Mouse (Mus musculus) limb, embryonic 11.5 days (tissue): ENCODE results near the gene Etfa. TPM values are rescaled to one million over a fixed set of nuclear protein-coding genes. Genes with fewer than 3 reads are reported as not detected.

Source experiments
- ATAC-seq: fragments of 200-750 bp; cut with Nextera tagmentation; 2 replicates; pipeline ENCODE4 v1.8.0; 2017; ENCODE audit warnings: low read depth; ENCODE audit not compliant: insufficient number of reproducible peaks, low FRiP score, low TSS enrichment
- DNase-seq: peaks from one replicate; pipeline ENCODE4 v3.0.0-alpha.2; 2015; ENCODE audit warnings: low spot score
- H3K27ac ChIP-seq: fragments of 300-500 bp; sonication (generic); replicated peaks from 2 replicates; pipeline ENCODE4 v1.5.1; 2014; ENCODE audit warnings: low read depth, mild to moderate bottlenecking, low read length
- H3K27me3 ChIP-seq: fragments of 300-500 bp; sonication (generic); 2 replicates; pipeline ENCODE4 v1.6.1; 2014; ENCODE audit warnings: mild to moderate bottlenecking, low read length, mixed read lengths; ENCODE audit not compliant: control insufficient read depth, insufficient read depth
- H3K36me3 ChIP-seq: fragments of 300-500 bp; sonication (generic); 2 replicates; pipeline ENCODE4 v1.6.1; 2014; ENCODE audit warnings: mild to moderate bottlenecking, low read length, moderate library complexity, mixed read lengths; ENCODE audit not compliant: control insufficient read depth, insufficient read depth
- H3K4me1 ChIP-seq: fragments of 300-500 bp; sonication (generic); 2 replicates; pipeline ENCODE4 v1.6.1; 2014; ENCODE audit warnings: low read length, mixed read lengths; ENCODE audit not compliant: control insufficient read depth, insufficient read depth
- H3K4me2 ChIP-seq: fragments of 300-500 bp; sonication (generic); 2 replicates; pipeline ENCODE4 v1.6.1; 2014; ENCODE audit warnings: low read depth, mild to moderate bottlenecking, moderate library complexity; ENCODE audit not compliant: severe bottlenecking
- H3K4me3 ChIP-seq: fragments of 300-500 bp; sonication (generic); 2 replicates; pipeline ENCODE4 v1.5.1; 2014; ENCODE audit warnings: low read depth, low read length
- H3K9ac ChIP-seq: fragments of 300-500 bp; sonication (generic); 2 replicates; pipeline ENCODE4 v1.6.1; 2014; ENCODE audit warnings: mild to moderate bottlenecking, low read length
- H3K9me3 ChIP-seq: fragments of 300-500 bp; sonication (generic); 2 replicates; pipeline ENCODE4 v1.6.1; 2016; ENCODE audit warnings: low read length; ENCODE audit not compliant: control insufficient read depth
- WGBS: fragments of 180-500 bp; shearing (Covaris S2); extraction: QIAGEN DNeasy Blood & Tissue Kit; methylation state at CpG from one replicate; pipeline ENCODE4 v1.1.7; 2014; 5-methylcytosine and 5-hydroxymethylcytosine counted together
- polyA plus RNA-seq: library from polyadenylated mRNA; unstranded; fragments of >200 nt; fragmentation: Nextera tagmentation; extraction: Ambion mirVana; gene quantifications from 2 replicates; pipeline ENCODE4 v1.2.1, GENCODE M21; 2014

The Etfa gene
- polyA plus RNA-seq, 1 experiment from 2014 or later = 182 TPM

DNA sequence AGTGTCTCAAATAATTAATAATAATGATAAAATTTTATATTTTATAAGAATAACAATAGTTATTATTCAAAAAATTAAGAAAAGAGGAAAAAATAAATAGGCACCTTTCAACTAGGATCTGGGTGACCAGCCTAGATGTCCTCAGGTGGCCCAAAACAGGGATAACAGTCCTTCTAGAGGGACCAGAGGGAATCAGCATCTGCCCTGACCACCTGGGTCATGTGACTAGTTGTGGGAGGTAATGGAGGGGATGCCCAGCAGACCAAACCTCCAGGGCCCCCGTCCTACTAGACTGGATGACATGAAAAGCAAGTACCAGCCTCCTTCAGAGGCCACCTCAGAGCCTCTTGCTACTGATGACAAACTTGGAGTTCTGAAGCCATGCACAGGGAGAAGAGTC, 62.9 kb downstream of the Etfa start:
- Histone ChIP-seq H3K9me3 (no peaks in the 10 kb centered on the region), H3K4me3 (no peak overlapping the region), H3K9ac (no peak overlapping the region), H3K4me1 (0 out of 2 replicates have a peak, but pooled peaks cover 8% of the 10 kb centered on the region), H3K27ac (no peak overlapping the region), H3K4me2 (no peak overlapping the region), H3K27me3 (no peaks in the 10 kb centered on the region), H3K36me3 (no peaks in the 10 kb centered on the region)
- no peak for ATAC-seq
- no peak for DNase-seq
- WGBS = 77% methylated on average over 1 of the region's 1 CpGs

DNA sequence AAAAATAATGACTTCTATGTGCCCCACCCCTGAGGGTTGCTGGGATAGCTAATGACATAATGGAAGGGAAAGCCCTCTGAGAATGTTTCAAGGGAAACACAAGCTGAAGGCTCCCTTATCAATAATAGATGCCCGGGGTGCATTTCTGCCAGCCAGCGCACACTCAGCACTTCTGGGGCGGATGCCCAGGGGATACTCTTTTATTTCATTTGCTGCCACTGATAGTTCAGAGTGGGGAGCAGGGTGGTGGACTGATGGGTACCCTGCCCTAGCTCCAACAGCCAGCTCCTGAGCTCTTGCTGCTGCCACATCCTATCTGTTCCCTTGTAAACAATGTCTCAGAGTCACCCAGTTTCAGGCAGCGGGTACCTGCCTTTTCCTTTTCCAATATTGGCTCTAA, 64.5 kb downstream of the Etfa start:
- Histone ChIP-seq H3K4me2 (no peak overlapping the region), H3K27ac (no peak overlapping the region), H3K4me1 (0 out of 2 replicates have a peak, but pooled peaks cover 8% of the 10 kb centered on the region), H3K27me3 (no peaks in the 10 kb centered on the region), H3K9ac (no peak overlapping the region), H3K4me3 (no peak overlapping the region), H3K36me3 (no peaks in the 10 kb centered on the region), H3K9me3 (no peaks in the 10 kb centered on the region)
- ATAC-seq (no peak), DNase-seq (no peak)
- 89% methylated on average over 4 of the region's 4 CpGs for WGBS

DNA sequence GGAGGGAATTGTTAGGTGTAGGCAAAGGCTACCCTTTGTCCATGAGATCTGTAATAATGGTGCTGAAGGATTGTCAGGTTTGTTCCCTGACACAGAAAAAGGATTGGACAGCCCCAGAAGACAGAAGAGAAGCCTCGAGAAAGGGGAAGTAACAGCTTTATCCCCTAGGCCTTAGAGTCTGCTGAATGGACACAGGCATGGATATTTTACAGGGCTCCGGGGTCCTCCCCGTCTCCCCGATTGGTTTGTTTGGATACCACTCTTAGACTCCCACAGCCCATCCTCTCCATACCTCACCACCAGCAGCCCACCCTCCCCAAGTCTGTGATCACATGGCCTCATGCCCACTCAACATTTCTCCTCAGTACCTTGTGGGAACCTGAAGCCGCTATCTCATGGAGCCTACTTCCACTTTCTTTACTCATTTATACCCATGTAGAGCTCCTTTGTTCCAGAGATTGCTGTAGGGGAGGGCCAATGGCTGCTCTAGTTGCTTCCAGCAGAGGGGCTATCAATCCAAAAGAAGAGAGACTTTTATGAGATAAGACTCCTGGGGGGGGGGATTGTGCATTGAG, 72.8 kb downstream of the Etfa start:
- H3K9me3 ChIP-seq = no peaks in the 10 kb centered on the region
- H3K4me2 ChIP-seq = no peak overlapping the region
- no peak for DNase-seq
- H3K9ac ChIP-seq = no peak overlapping the region
- no peaks in the 10 kb centered on the region for H3K36me3 ChIP-seq
- H3K27me3 ChIP-seq = no peaks in the 10 kb centered on the region
- H3K4me3 ChIP-seq = no peak overlapping the region
- no peak overlapping the region for H3K27ac ChIP-seq
- H3K4me1 ChIP-seq = no peaks in the 10 kb centered on the region
- WGBS = 91% methylated on average over 5 of the region's 5 CpGs
- no peak for ATAC-seq

GRCm38 (mm10) chr9:55438433-55438832, 73.6 kb downstream of the Etfa start:
- H3K27me3 ChIP-seq = no peaks in the 10 kb centered on the region
- no peak overlapping the region for H3K4me3 ChIP-seq
- H3K27ac ChIP-seq = no peak overlapping the region
- H3K9ac ChIP-seq = no peak overlapping the region
- DNase-seq = no peak
- H3K4me2 ChIP-seq = no peak overlapping the region
- no peaks in the 10 kb centered on the region for H3K9me3 ChIP-seq
- 72% methylated on average over 3 of the region's 3 CpGs for WGBS
- no peaks in the 10 kb centered on the region for H3K4me1 ChIP-seq
- no peaks in the 10 kb centered on the region for H3K36me3 ChIP-seq
- ATAC-seq = no peak

DNA sequence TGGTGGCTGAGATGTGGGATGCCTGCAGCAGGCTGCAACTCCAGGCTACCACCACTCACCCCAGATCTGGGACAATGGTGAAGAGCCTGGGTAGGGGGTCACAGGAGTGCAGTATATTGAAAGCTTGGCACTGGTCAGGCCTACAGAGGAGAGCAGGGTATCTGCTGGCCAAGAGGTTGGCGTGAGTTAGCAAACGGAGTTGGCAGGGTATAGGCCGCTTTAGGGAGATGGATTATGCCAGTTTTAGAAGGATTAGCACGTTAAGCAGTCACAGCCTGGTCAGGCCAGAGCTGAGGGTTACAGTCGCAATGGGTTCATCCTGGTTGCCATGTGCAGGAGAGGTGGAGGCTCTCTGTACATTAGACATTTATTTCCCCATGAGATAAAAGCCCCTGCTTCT, 78.2 kb downstream of the Etfa start:
- DNase-seq (no peak), ATAC-seq (no peak)
- Histone ChIP-seq H3K4me3 (no peak overlapping the region), H3K4me1 (peaks cover 8% of the 10 kb centered on the region; the same call in 1 of the 2 replicates), H3K9me3 (no peaks in the 10 kb centered on the region), H3K27ac (no peak overlapping the region), H3K9ac (no peak overlapping the region), H3K27me3 (no peaks in the 10 kb centered on the region), H3K4me2 (no peak overlapping the region), H3K36me3 (no peaks in the 10 kb centered on the region)
- WGBS = 88% methylated on average over 5 of the region's 5 CpGs

DNA sequence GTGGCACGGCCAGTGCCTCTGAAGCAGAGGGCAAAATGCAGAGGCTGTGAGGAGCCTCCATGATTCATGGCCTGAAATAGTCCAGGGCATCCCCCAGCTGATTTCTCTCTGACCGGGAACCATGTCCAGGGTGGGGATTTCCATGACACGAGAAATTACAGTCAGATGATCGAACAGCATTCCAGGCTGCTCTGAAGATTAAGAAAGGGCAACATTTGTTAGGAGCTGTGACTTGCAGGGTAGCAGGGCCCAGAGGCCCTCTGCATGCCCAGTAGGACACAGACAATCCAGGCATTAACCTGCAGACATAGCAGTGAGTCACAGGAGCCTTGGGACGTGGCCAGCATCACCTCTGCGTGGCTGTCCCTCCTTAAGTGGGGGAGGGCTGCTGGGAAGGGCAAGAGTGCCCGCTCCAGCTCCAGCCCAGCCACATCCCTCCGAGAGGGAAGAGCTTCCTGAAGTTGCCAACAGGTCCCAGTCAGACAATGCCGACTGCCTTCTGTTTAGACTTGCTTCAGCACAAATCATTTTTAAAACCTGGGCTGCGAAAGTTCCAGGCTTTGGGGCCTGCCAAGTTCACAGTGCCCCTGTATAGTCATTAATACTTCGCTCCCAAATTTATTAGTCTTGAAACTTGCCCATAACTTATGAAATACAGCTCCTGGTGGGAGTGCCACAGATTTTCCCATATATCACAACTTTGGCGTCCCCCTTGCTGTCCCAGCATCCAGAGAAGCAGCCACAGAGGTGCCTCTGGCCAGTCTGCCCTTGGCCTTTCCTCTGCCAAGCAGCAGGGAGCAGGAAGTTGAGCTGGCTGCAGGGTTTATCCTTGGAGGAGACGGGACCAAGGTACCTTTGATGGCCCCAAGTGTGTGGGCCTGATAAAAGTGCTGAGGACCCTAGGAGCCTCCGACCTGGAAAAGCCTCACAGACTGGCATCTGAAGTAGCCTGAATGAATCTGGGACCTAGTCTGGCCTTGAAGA, 79.4 kb downstream of the Etfa start:
- Histone ChIP-seq H3K36me3 (no peaks in the 10 kb centered on the region), H3K9me3 (no peaks in the 10 kb centered on the region), H3K27me3 (no peaks in the 10 kb centered on the region), H3K4me2 (no peak overlapping the region), H3K4me3 (no peak overlapping the region), H3K4me1 (peaks cover 11% of the 10 kb centered on the region; the same call in 1 of the 2 replicates), H3K27ac (no peak overlapping the region), H3K9ac (0 out of 2 replicates have a peak overlapping the region, but pooled peaks have one; percentile 7)
- ATAC-seq = no peak
- no peak for DNase-seq
- WGBS = 69% methylated on average over 14 of the region's 14 CpGs

GRCm38 (mm10) chr9:55430133-55430532, 81.9 kb downstream of the Etfa start:
- ATAC-seq (no peak), DNase-seq (peak; percentile 69)
- 16% methylated on average over 20 of the region's 20 CpGs for WGBS
- H3K27me3 ChIP-seq = no peaks in the 10 kb centered on the region
- H3K27ac ChIP-seq = no peak overlapping the region
- H3K4me1 ChIP-seq = peaks cover 11% of the 10 kb centered on the region; the same call in 1 of the 2 replicates
- H3K9ac ChIP-seq = peak overlapping the region; percentile 32
- peak overlapping the region; percentile 34 for H3K4me2 ChIP-seq
- no peak overlapping the region for H3K4me3 ChIP-seq
- no peaks in the 10 kb centered on the region for H3K36me3 ChIP-seq
- H3K9me3 ChIP-seq = no peaks in the 10 kb centered on the region

GRCm38 (mm10) chr9:55429242-55429975, 82.6 kb downstream of the Etfa start:
- Histone ChIP-seq H3K4me3 (no peak overlapping the region), H3K4me1 (peaks cover 11% of the 10 kb centered on the region; the same call in 1 of the 2 replicates), H3K36me3 (no peaks in the 10 kb centered on the region), H3K9ac (peak overlapping the region; percentile 32; the same call in 1 of the 2 replicates), H3K27ac (no peak overlapping the region), H3K9me3 (no peaks in the 10 kb centered on the region), H3K4me2 (peak overlapping the region; percentile 34; the same call in 1 of the 2 replicates), H3K27me3 (no peaks in the 10 kb centered on the region)
- ATAC-seq (peak; percentile 57; the same call in 1 of the 2 replicates), DNase-seq (peak; percentile 90)
- 35% methylated on average over 12 of the region's 12 CpGs for WGBS
